Comparison of ENCODE assay signal across 8 mouse cellular contexts in genomic region chr1:135280646-135281045, GRCm38 (mm10). TPM values are rescaled to one million over a fixed set of nuclear protein-coding genes. Genes with fewer than 3 reads are reported as not detected.
DNase-seq lines count a peak whose midpoint lies in the region; ATAC-seq and TF ChIP-seq lines count a peak whose summit lies in the region.

No protein-coding gene starts in this region.

- 68% methylated on average over 9 of the region's 9 CpGs for WGBS in liver, postnatal 0 days (ENCODE audit: insufficient replicate concordance)
- WGBS in liver, embryonic 11.5 days: 87% methylated on average over 9 of the region's 9 CpGs
- WGBS in neural tube, embryonic 15.5 days: 61% methylated on average over 9 of the region's 9 CpGs

- no peak overlapping the region for H3K4me3 ChIP-seq in liver, postnatal 0 days (ENCODE audit: low read depth, low read length)
- no peak overlapping the region for H3K4me3 ChIP-seq in liver, embryonic 11.5 days (ENCODE audit: low read depth, low read length)
- H3K4me3 ChIP-seq in bone marrow macrophage, adult 2 months (ENCODE audit: insufficient read depth, low read length): peak overlapping the region; percentile 45
- no peak overlapping the region for H3K4me3 ChIP-seq in neural tube, embryonic 15.5 days (replicated peaks)

- peak; percentile 22; the same call in 1 of the 2 replicates for ATAC-seq in liver, postnatal 0 days
- ATAC-seq in liver, embryonic 11.5 days (replicated peaks; ENCODE audit: low FRiP score): no peak
- peak; percentile 58 for ATAC-seq in megakaryocyte-erythroid progenitor cell, adult 5-6 weeks (replicated peaks; ENCODE audit: low FRiP score, low TSS enrichment, poor library complexity, severe bottlenecking)
- ATAC-seq in neural tube, embryonic 15.5 days (ENCODE audit: low FRiP score): no peak
- ATAC-seq in CD4-positive, CD25-positive, alpha-beta regulatory T cell, adult 4 months: no peak

- H3K9me3 ChIP-seq in liver, postnatal 0 days (ENCODE audit: low read length): no peaks in the 10 kb centered on the region
- no peaks in the 10 kb centered on the region for H3K9me3 ChIP-seq in liver, embryonic 11.5 days (ENCODE audit: control insufficient read depth, low read length)
- H3K9me3 ChIP-seq in neural tube, embryonic 15.5 days (replicated peaks): no peaks in the 10 kb centered on the region

- H3K4me1 ChIP-seq in liver, postnatal 0 days (ENCODE audit: insufficient read depth): peaks cover 13% of the 10 kb centered on the region
- H3K4me1 ChIP-seq in liver, embryonic 11.5 days (replicated peaks; ENCODE audit: control insufficient read depth, insufficient read depth, low read length): no peaks in the 10 kb centered on the region
- peaks cover 8% of the 10 kb centered on the region for H3K4me1 ChIP-seq in bone marrow macrophage, adult 2 months (ENCODE audit: control insufficient read depth, insufficient read depth, low read length)
- peaks cover 36% of the 10 kb centered on the region for H3K4me1 ChIP-seq in neural tube, embryonic 15.5 days

- TF ChIP-seq EP300 in liver, postnatal 0 days (IDR thresholded peaks at IDR 0.05; ENCODE audit: low read depth): no peak

- no peak for TF ChIP-seq CTCF in liver, postnatal 0 days (IDR thresholded peaks at IDR 0.05; ENCODE audit: low read depth)
- no peak for TF ChIP-seq CTCF in bone marrow macrophage, adult 2 months (IDR thresholded peaks at IDR 0.05; ENCODE audit: low read depth, low read length)

- H3K27ac ChIP-seq in liver, postnatal 0 days (ENCODE audit: low read depth): no peak overlapping the region
- H3K27ac ChIP-seq in liver, embryonic 11.5 days (ENCODE audit: low read depth, low read length): no peak overlapping the region
- peak overlapping the region; percentile 62 for H3K27ac ChIP-seq in bone marrow macrophage, adult 2 months (ENCODE audit: insufficient read depth, low read depth, low read length)
- H3K27ac ChIP-seq in neural tube, embryonic 15.5 days (replicated peaks): no peak overlapping the region

- peaks cover 29% of the 10 kb centered on the region for H3K36me3 ChIP-seq in liver, postnatal 0 days (replicated peaks; ENCODE audit: insufficient read depth, low read length)
- peaks cover 6% of the 10 kb centered on the region; the same call in 1 of the 2 replicates for H3K36me3 ChIP-seq in liver, embryonic 11.5 days (ENCODE audit: control insufficient read depth, insufficient read depth, low read length)
- peaks cover 33% of the 10 kb centered on the region for H3K36me3 ChIP-seq in neural tube, embryonic 15.5 days

- H3K4me2 ChIP-seq in liver, postnatal 0 days (ENCODE audit: low read depth, low read length): no peak overlapping the region
- no peak overlapping the region for H3K4me2 ChIP-seq in liver, embryonic 11.5 days
- H3K4me2 ChIP-seq in neural tube, embryonic 15.5 days: no peak overlapping the region; the same call in 1 of the 2 replicates

- H3K9ac ChIP-seq in liver, postnatal 0 days (replicated peaks): no peak overlapping the region
- no peak overlapping the region for H3K9ac ChIP-seq in liver, embryonic 11.5 days (ENCODE audit: low read depth, low read length)
- no peak overlapping the region for H3K9ac ChIP-seq in neural tube, embryonic 15.5 days (replicated peaks)

- DNase-seq in liver, postnatal 0 days: peak; percentile 58
- DNase-seq in liver, embryonic 11.5 days (ENCODE audit: low spot score): no peak
- DNase-seq in heart, adult 8-10 months (ENCODE audit: low spot score): peak; percentile 65
- DNase-seq in layer of hippocampus, adult 9-10 months (ENCODE audit: low spot score): peak; percentile 40

- no peaks in the 10 kb centered on the region for H3K27me3 ChIP-seq in liver, postnatal 0 days (ENCODE audit: insufficient read depth, low read length)
- H3K27me3 ChIP-seq in liver, embryonic 11.5 days (replicated peaks; ENCODE audit: control insufficient read depth, insufficient read depth, low read length): no peaks in the 10 kb centered on the region
- H3K27me3 ChIP-seq in neural tube, embryonic 15.5 days (replicated peaks): no peaks in the 10 kb centered on the region

- TF ChIP-seq POLR2A in bone marrow macrophage, adult 2 months (IDR thresholded peaks at IDR 0.05; ENCODE audit: borderline replicate concordance, low read depth, low read length): no peak

RNA-seq across cellular contexts. Expression of gene Rnpep, which starts 3.2 kb away (rescaled TPM):
- polyA plus RNA-seq in liver, postnatal 0 days (2015; fragmentation: Nextera tagmentation; extraction: Ambion mirVana): 20.0 TPM in 2 replicates
- polyA plus RNA-seq in liver, embryonic 11.5 days (2014; fragmentation: Nextera tagmentation; extraction: Ambion mirVana): 64.5 and 67.4 TPM in 2 replicates
- polyA plus RNA-seq in bone marrow macrophage, adult 2 months (2012; ENCODE audit: insufficient read depth, insufficient read length, missing spikeins): 207 and 219 TPM in 2 replicates
- 10 to 100 TPM; 18.9 to 22.7 (median 21.2) TPM for total RNA-seq in heart, adult 8-10 months (2022)
- 29.7 and 53.8 TPM in 2 replicates for total RNA-seq in megakaryocyte-erythroid progenitor cell, adult 5-6 weeks (2014; fragmentation: Nextera tagmentation)
- 19.1 and 22.6 TPM in 2 replicates for total RNA-seq in megakaryocyte-erythroid progenitor cell, adult 5-6 weeks (2017)
- polyA plus RNA-seq in neural tube, embryonic 15.5 days (2015; fragmentation: Nextera tagmentation; extraction: Ambion mirVana): 99.5 and 107 TPM in 2 replicates
- polyA plus RNA-seq in CD4-positive, CD25-positive, alpha-beta regulatory T cell, adult 4 months (2017; shearing (Covaris generic)): 10 to 100 TPM; 34.5 to 45.6 TPM

RNA-seq across cellular contexts. Expression of gene Elf3, which starts 22.3 kb away (rescaled TPM):
- polyA plus RNA-seq in liver, postnatal 0 days (2015; fragmentation: Nextera tagmentation; extraction: Ambion mirVana): 0.59 and 0.67 TPM in 2 replicates
- polyA plus RNA-seq in liver, embryonic 11.5 days (2014; fragmentation: Nextera tagmentation; extraction: Ambion mirVana): 2.0 and 2.4 TPM in 2 replicates
- not detected in 2 replicates for polyA plus RNA-seq in bone marrow macrophage, adult 2 months (2012; ENCODE audit: insufficient read depth, insufficient read length, missing spikeins)
- total RNA-seq in heart, adult 8-10 months (2022): under 1 TPM in 1 of 4 experiments, not detected in 3; 0.14 TPM
- not detected in 2 replicates for total RNA-seq in megakaryocyte-erythroid progenitor cell, adult 5-6 weeks (2014; fragmentation: Nextera tagmentation)
- not detected in 2 replicates for total RNA-seq in megakaryocyte-erythroid progenitor cell, adult 5-6 weeks (2017)
- 0.35 and 13.0 TPM in 2 replicates for polyA plus RNA-seq in neural tube, embryonic 15.5 days (2015; fragmentation: Nextera tagmentation; extraction: Ambion mirVana)
- not detected for polyA plus RNA-seq in CD4-positive, CD25-positive, alpha-beta regulatory T cell, adult 4 months (2017; shearing (Covaris generic))

RNA-seq across cellular contexts. Expression of gene Timm17a, which starts 32.9 kb away (rescaled TPM):
- 122 and 124 TPM in 2 replicates for polyA plus RNA-seq in liver, postnatal 0 days (2015; fragmentation: Nextera tagmentation; extraction: Ambion mirVana)
- polyA plus RNA-seq in liver, embryonic 11.5 days (2014; fragmentation: Nextera tagmentation; extraction: Ambion mirVana): 258 and 269 TPM in 2 replicates
- polyA plus RNA-seq in bone marrow macrophage, adult 2 months (2012; ENCODE audit: insufficient read depth, insufficient read length, missing spikeins): 40.7 and 43.0 TPM in 2 replicates
- total RNA-seq in heart, adult 8-10 months (2022): 100 to 1,000 TPM; 342 to 418 (median 385) TPM
- 98.7 and 119 TPM in 2 replicates for total RNA-seq in megakaryocyte-erythroid progenitor cell, adult 5-6 weeks (2014; fragmentation: Nextera tagmentation)
- total RNA-seq in megakaryocyte-erythroid progenitor cell, adult 5-6 weeks (2017): 34.5 and 46.8 TPM in 2 replicates
- polyA plus RNA-seq in neural tube, embryonic 15.5 days (2015; fragmentation: Nextera tagmentation; extraction: Ambion mirVana): 181 and 191 TPM in 2 replicates
- 100 to 1,000 TPM; 197 to 215 TPM for polyA plus RNA-seq in CD4-positive, CD25-positive, alpha-beta regulatory T cell, adult 4 months (2017; shearing (Covaris generic))

RNA-seq across cellular contexts. Expression of gene Lmod1, which starts 44.0 kb away (rescaled TPM):
- 0.13 and 0.14 TPM in 2 replicates for polyA plus RNA-seq in liver, postnatal 0 days (2015; fragmentation: Nextera tagmentation; extraction: Ambion mirVana)
- 0.16 TPM in 2 replicates for polyA plus RNA-seq in liver, embryonic 11.5 days (2014; fragmentation: Nextera tagmentation; extraction: Ambion mirVana)
- 0.13 and 0.20 TPM in 2 replicates for polyA plus RNA-seq in bone marrow macrophage, adult 2 months (2012; ENCODE audit: insufficient read depth, insufficient read length, missing spikeins)
- 1 to 10 TPM; 1.9 to 3.0 (median 2.5) TPM for total RNA-seq in heart, adult 8-10 months (2022)
- total RNA-seq in megakaryocyte-erythroid progenitor cell, adult 5-6 weeks (2014; fragmentation: Nextera tagmentation): not detected in 2 replicates
- not detected in 2 replicates for total RNA-seq in megakaryocyte-erythroid progenitor cell, adult 5-6 weeks (2017)
- polyA plus RNA-seq in neural tube, embryonic 15.5 days (2015; fragmentation: Nextera tagmentation; extraction: Ambion mirVana): 0.15 and 1.4 TPM in 2 replicates
- under 1 TPM in 1 of 2 experiments, not detected in 1; 0.15 TPM for polyA plus RNA-seq in CD4-positive, CD25-positive, alpha-beta regulatory T cell, adult 4 months (2017; shearing (Covaris generic))

Comparison
In these comparisons a context has a peak if more than half of its experiments do, and no peak if none do; other contexts are left out.
1. ATAC-seq: peak in liver, postnatal 0 days (single experiment) and megakaryocyte-erythroid progenitor cell, adult 5-6 weeks (single experiment); none in liver, embryonic 11.5 days (single experiment), neural tube, embryonic 15.5 days (single experiment) and CD4-positive, CD25-positive, alpha-beta regulatory T cell, adult 4 months (single experiment).